Mouse (Mus musculus): ENCODE data around the gene Dgke.
A peak's percentile ranks its signal among the peaks of the same experiment; 100 is the strongest.
"Not testable (repeated sequence)": the region's sequence is repeated elsewhere in the genome, so short reads cannot be mapped to it uniquely, and the experiment has no call there.

Dgke gene

GRCm38 (mm10) chr11:89002068-89002467, 64.6 kb downstream of the Dgke start:
- DNase-seq (ENCODE audit: low spot score), result peak; percentile 44

GRCm38 (mm10) chr11:89001569-89001968, 65.1 kb downstream of the Dgke start:
- no peak for DNase-seq (ENCODE audit: low spot score)

- DNase-seq (ENCODE audit: low spot score), result peak; percentile 58
Observed at GRCm38 (mm10) chr11:89000527-89000819, 66.2 kb downstream of the Dgke start.

- peak; percentile 40 for DNase-seq (ENCODE audit: low spot score)
Observed at GRCm38 (mm10) chr11:88999723-89000526, 66.7 kb downstream of the Dgke start.

DNA sequence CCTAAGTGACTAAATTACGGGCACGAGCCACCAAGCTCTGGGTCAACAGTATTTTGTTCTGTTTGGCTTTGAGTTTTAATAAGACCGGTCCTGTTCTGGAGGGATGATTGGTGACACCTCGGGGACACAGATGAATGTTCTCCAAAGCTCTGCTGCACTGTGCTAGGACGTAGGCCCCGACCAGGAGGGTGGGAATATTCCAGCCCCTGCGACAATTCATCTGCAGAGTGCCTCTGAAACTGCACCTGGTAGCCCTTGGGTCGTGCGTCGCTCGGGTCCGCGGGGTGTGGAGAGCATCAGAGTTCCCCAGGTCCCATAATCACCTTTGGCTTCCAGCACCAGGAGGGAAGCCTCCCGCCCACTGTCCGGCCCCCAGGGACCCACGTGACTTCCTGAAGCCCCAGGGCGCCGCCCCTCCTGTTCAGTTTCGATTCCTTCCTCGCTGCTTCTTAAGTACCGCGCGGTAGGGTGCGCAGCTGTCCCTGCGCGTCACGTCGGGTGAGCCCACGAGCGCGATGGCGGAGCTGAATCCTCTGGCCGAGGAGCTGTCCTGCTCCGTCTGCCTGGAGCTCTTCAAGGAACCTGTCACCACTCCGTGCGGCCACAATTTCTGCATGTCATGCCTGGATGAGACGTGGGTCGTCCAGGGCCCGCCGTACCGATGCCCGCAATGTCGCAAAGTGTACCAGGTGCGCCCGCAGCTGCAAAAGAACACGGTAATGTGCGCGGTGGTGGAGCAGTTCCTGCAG, 67.5 kb downstream of the Dgke start, which contains the start of gene Trim25:
Trim25 (plus strand) TSS at position 403 of the 749 bp plus-strand sequence.
- peak; percentile 94 for DNase-seq (ENCODE audit: low spot score)

- DNase-seq (ENCODE audit: low spot score), result no peak
Observed at GRCm38 (mm10) chr11:88998406-88998805, 68.2 kb downstream of the Dgke start.

GRCm38 (mm10) chr11:88997343-88997742, 69.3 kb downstream of the Dgke start:
- not testable (repeated sequence) for DNase-seq (ENCODE audit: low spot score)

DNA sequence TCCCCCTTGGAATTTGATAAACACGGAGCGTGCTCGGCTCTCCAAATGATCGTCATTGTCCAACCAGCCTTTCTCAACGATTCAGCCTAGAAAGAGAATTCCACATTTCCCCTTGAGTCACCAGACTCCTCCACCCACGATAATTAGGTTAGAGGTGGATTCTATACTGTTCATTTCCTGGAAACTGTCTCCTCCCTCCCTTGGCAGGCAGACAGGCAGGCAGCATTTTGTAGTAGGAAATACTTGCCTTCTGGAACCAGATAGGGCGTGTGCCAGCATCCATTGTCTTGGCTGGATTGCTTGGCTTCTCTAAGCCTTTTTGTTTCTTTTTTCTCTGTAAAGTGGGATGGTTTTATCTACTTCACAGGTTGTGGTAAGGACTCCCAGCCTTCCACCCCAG, 70.2 kb downstream of the Dgke start:
- DNase-seq (ENCODE audit: low spot score), result peak; percentile 75

DNA sequence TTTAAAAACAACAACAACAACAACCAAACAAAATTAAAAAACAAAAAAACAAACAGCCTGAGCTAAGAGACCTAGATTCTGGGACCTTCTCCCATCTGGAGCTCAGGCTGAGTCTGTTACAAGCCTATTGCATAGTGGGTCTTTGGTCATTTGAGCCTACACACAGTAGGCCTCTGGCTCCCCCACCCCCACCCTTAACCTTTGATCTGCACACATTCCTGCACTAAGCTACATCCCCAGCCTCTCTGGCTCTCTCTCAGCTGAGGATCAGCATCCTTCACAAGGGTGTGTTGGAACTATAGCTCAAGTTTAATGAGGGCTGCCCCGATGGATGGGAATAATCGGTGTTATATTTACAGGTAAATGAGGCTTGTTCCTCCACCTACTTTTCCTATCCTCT, 71.0 kb downstream of the Dgke start:
- DNase-seq (ENCODE audit: low spot score), result no peak

GRCm38 (mm10) chr11:88994492-88994891, 72.2 kb downstream of the Dgke start:
- DNase-seq (ENCODE audit: low spot score), result no peak

GRCm38 (mm10) chr11:88993625-88994024, 73.0 kb downstream of the Dgke start:
- peak; percentile 43 for DNase-seq (ENCODE audit: low spot score)

DNA sequence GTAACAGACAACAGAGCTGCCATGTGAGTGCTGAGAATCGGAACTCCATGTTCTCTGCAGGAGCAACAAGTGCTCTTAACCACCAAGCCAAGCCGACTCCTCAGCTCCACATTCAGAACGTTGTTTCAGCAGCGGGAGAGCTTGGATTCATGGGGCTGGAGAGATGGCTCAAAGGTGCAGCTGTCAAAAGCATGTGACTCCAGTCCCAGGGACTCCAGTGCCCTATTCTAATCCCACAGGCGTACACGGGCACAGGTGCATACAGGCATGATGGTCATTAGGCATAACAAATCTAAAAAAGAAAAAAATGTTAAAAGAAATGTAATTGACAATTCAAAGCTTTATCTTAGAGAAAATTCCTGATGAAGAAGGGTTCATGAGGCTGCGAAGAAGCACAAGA, 73.5 kb downstream of the Dgke start:
- DNase-seq (ENCODE audit: low spot score), result no peak

GRCm38 (mm10) chr11:88989530-88989929, 77.1 kb downstream of the Dgke start:
- peak; percentile 57 for DNase-seq (ENCODE audit: low spot score)

DNA sequence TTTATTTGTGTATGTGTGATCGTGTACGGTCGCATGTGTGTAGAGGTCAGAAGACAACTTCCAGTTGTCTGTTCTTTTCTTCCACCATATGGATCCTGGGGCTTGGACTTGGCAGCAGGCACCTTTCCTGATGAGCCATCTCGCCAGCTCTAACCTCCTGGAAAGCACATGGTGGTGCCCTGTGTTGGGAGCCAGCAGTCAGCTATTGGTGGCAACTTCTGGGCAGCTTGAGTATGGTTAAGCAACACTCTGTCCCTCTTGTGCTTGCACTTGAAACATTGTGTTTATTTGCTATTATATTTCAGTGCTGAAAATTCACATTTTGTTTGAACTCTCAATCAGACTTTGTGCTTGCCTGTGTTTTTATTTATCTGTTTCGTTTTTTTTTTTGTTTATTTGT, 77.7 kb downstream of the Dgke start:
- DNase-seq (ENCODE audit: low spot score), result peak; percentile 61

DNA sequence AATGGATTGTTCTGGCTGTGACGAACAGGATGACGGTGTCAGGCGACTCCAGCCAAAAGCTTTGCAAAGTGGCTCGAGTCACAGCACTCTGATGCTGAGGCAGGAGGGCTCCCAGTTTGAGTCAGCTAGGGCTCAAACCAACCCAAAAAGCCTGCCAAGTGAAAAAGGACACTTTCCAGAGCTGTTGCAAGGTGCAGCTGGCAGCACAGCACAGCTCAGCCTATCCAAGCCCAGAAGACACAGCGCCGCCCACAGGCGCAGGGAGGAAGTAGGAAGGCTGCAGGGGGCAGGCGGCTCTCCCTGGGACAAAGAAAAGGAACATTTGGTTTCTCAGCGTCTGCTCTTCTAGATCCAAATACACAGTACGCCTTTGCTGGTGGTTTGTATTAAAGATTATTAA, 80.0 kb downstream of the Dgke start:
- DNase-seq (ENCODE audit: low spot score), result no peak

All from adipocyte (in vitro differentiated cells).